Mouse (Mus musculus): Measurements from ENCODE around the gene Cd300lg.
A peak's percentile ranks its signal among the peaks of the same experiment; 100 is the strongest.

DNA sequence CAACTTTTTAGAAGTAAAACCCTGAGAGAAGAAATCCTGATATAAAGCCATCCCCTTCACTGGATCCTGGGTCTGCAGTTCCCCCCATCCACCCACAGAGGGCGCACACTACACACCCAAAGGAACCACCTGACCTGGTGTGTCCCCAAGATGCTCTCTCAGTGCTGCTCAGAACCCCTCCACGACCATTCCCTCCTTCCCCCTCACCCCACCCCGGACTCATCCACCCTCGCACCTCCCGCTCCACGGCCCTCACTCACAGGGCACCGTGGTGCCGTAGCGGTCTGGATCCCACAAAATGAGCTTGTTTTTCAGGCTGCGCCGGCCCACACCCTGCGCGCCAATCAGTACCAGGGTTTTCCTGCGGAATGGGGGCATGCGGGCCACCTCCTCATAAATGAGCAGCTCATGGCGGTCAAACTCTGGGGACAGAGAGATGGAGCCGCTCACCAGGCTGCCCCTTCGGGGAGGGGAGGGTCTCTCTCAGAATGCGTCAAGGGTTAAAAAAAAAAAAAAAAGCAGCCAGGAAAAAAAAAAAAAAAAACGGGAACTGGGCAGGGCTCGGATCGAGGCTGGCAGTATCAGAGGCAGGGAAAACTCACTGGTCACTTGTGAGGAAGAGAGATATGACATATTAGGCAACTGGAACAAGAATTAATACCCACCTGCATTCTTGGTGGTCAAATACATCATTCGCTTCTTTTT, 20.1 kb downstream of the Cd300lg start:
- 0 out of 2 replicates have a peak, but pooled peaks have one; percentile 4 for TF ChIP-seq POLR2A (IDR thresholded peaks at IDR 0.05; ENCODE audit: borderline replicate concordance, extremely low read depth, low read depth, low read length)
- peak; percentile 99 for TF ChIP-seq CTCF (IDR thresholded peaks at IDR 0.05; ENCODE audit: insufficient read depth, low read length)

Data from lung, adult 2 months (tissue).